Mouse (Mus musculus) liver, adult 2 months (tissue): ENCODE measurements around the gene Gfod1. TPM values are rescaled to one million over a fixed set of nuclear protein-coding genes. Genes with fewer than 3 reads are reported as not detected.

Experiments used
- DNase-seq: peaks from one replicate; pipeline ENCODE4 v3.0.0-alpha.2; 2011; ENCODE audit warnings: low read depth, low spot score; ENCODE audit errors: extremely low read depth
- H3K27ac ChIP-seq: fragments of 200-500 bp; replicated peaks from 2 replicates; pipeline ENCODE4 v1.5.1; 2012; ENCODE audit warnings: low read depth, mild to moderate bottlenecking, control low read depth, inconsistent platforms, low read length; ENCODE audit not compliant: insufficient read depth
- H3K27me3 ChIP-seq: fragments of 200-500 bp; 2 replicates; pipeline ENCODE4 v1.6.1; 2012; ENCODE audit warnings: mild to moderate bottlenecking, moderate library complexity, low read length, inconsistent platforms; ENCODE audit not compliant: control insufficient read depth, insufficient read depth
- H3K36me3 ChIP-seq: fragments of 200-500 bp; 2 replicates; pipeline ENCODE4 v1.6.1; 2012; ENCODE audit warnings: low read length, inconsistent platforms; ENCODE audit not compliant: control insufficient read depth, insufficient read depth
- H3K4me1 ChIP-seq: fragments of 200-500 bp; 2 replicates; pipeline ENCODE4 v1.6.1; 2011; ENCODE audit warnings: low read length; ENCODE audit not compliant: control insufficient read depth, insufficient read depth
- H3K4me3 ChIP-seq: fragments of 200-500 bp; 2 replicates; pipeline ENCODE4 v1.5.1; 2011; ENCODE audit warnings: low read depth, mild to moderate bottlenecking, control low read depth, low read length, moderate library complexity; ENCODE audit not compliant: insufficient read depth
- H3K79me2 ChIP-seq: fragments of 200-500 bp; 2 replicates; pipeline ENCODE4 v1.6.1; 2012; ENCODE audit warnings: inconsistent platforms, mild to moderate bottlenecking, low read length, moderate library complexity; ENCODE audit not compliant: control insufficient read depth, insufficient read depth
- H3K9ac ChIP-seq: fragments of 200-500 bp; 2 replicates; pipeline ENCODE4 v1.6.1; 2012; ENCODE audit warnings: low read depth, mild to moderate bottlenecking, control low read depth, inconsistent platforms, low read length
- CTCF ChIP-seq: fragments of 200-500 bp; IDR thresholded peaks from 2 replicates; pipeline ENCODE4 v1.5.1; 2011; ENCODE audit warnings: low read depth, low read length, control low read depth
- POLR2A ChIP-seq: fragments of 200-500 bp; IDR thresholded peaks from 2 replicates; pipeline ENCODE4 v1.6.1; 2011; ENCODE audit warnings: low read length, control low read depth; ENCODE audit not compliant: insufficient read depth; ENCODE audit errors: extremely low read depth
- WGBS: fragments of 180-500 bp; shearing (Covaris S2); methylation state at CpG from one replicate; pipeline ENCODE4 v1.1.7; 2018; 5-methylcytosine and 5-hydroxymethylcytosine counted together
- polyA plus RNA-seq: library from polyadenylated mRNA; depleted of rRNA; stranded (reverse); fragments of >200 nt; gene quantifications from 2 replicates; pipeline ENCODE4 v1.2.3, GENCODE M21; 2012
- total RNA-seq: library from RNA; depleted of rRNA; stranded (reverse); fragments of >200 nt; gene quantifications from 2 replicates; pipeline ENCODE4 v1.2.3, GENCODE M21; 2014

Gfod1 gene
- total and polyA plus RNA-seq, 2 experiments: 0.61 to 1.0 TPM

GRCm38 (mm10) chr13:43338001-43338400, 34.0 kb upstream of the Gfod1 start:
- Histone ChIP-seq H3K79me2 (no peaks in the 10 kb centered on the region), H3K27me3 (no peaks in the 10 kb centered on the region), H3K36me3 (no peaks in the 10 kb centered on the region), H3K27ac (no peak overlapping the region), H3K4me3 (no peak overlapping the region), H3K4me1 (peaks cover 10% of the 10 kb centered on the region), H3K9ac (no peak overlapping the region)
- DNase-seq: no peak
- WGBS: 81% methylated on average over 8 of the region's 8 CpGs
- TF ChIP-seq POLR2A (no peak), CTCF (no peak)

DNA sequence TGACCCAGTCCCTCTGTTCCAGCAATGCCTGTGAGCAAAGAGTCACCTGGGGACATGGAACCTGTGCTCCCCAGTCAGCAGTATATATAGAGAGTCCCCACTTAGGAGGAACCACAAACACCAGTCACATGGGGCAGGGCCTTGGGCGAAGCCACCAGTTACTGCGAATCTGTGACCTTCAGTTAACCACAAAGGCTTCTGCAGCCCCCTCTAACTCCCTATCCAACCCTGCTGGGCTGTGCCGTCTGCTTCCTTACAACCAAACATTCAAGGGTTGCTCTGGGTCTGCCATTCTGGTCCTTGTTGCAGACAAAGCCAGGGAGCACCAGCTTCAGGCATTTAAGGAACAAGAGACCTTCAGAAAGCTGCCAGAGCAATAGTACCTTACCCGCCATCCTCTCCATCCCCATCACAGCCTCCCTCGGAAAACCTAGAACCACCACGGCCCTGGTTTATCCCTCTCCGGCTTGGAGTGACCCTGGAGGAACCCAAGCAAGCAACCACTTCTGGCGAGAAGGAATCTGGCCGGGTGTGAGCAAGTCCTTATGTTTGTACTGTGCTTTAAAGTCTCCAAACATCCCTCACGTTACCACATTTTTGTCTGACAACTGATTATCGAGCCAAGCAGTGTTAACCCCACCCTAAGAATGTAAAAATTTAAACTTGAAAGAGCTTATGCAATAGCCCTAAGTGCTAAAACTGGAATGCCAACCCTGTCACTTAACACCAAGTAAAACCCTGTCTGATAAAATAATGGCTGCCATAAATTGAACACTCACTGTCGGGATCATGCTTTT, 32.7 kb upstream of the Gfod1 start:
- no peaks in the 10 kb centered on the region for H3K79me2 ChIP-seq
- TF ChIP-seq POLR2A (no peak), CTCF (no peak)
- DNase-seq: no peak
- H3K4me1 ChIP-seq: peaks cover 10% of the 10 kb centered on the region
- WGBS: 83% methylated on average over 12 of the region's 12 CpGs
- no peak overlapping the region for H3K9ac ChIP-seq
- no peak overlapping the region for H3K27ac ChIP-seq
- H3K36me3 ChIP-seq: no peaks in the 10 kb centered on the region
- no peak overlapping the region for H3K4me3 ChIP-seq
- H3K27me3 ChIP-seq: no peaks in the 10 kb centered on the region

DNA sequence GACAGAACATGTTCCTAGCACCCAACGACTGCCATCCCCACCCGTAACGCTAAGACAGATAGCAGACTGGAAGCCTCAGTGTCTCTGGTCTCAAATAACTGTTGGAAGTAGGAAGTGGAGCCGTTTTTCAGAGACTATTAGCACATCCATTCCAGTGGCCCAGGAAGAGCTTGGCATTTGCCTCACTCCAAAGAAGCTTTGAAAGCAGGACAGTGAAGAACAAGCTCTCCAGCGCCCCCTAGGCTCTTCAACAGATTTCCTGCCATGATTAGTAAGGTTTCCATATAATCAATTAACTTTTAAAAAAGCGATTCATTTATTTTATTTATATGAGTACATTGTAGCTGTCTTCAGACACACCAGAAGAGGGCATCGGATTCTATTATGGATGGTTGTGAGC, 28.6 kb upstream of the Gfod1 start:
- H3K9ac ChIP-seq: no peak overlapping the region
- TF ChIP-seq POLR2A: no peak
- no peaks in the 10 kb centered on the region for H3K36me3 ChIP-seq
- WGBS: 58% methylated on average over 7 of the region's 7 CpGs
- no peaks in the 10 kb centered on the region for H3K4me1 ChIP-seq
- H3K27me3 ChIP-seq: no peaks in the 10 kb centered on the region
- H3K79me2 ChIP-seq: no peaks in the 10 kb centered on the region
- DNase-seq: peak; percentile 34
- H3K4me3 ChIP-seq: no peak overlapping the region
- no peak overlapping the region for H3K27ac ChIP-seq

- Histone ChIP-seq H3K27me3 (no peaks in the 10 kb centered on the region), H3K27ac (no peak overlapping the region), H3K9ac (no peak overlapping the region), H3K4me3 (no peak overlapping the region), H3K36me3 (no peaks in the 10 kb centered on the region), H3K4me1 (no peaks in the 10 kb centered on the region), H3K79me2 (no peaks in the 10 kb centered on the region)
- TF ChIP-seq CTCF: no peak
- TF ChIP-seq POLR2A: no peak
- no peak for DNase-seq
- WGBS: 78% methylated on average over 11 of the region's 11 CpGs
Observed at GRCm38 (mm10) chr13:43331721-43332444, 27.9 kb upstream of the Gfod1 start.

- no peak for DNase-seq
- no peaks in the 10 kb centered on the region for H3K79me2 ChIP-seq
- H3K27me3 ChIP-seq: no peaks in the 10 kb centered on the region
- H3K4me1 ChIP-seq: no peaks in the 10 kb centered on the region
- no peak overlapping the region for H3K27ac ChIP-seq
- WGBS: 60% methylated on average over 1 of the region's 1 CpGs
- H3K36me3 ChIP-seq: no peaks in the 10 kb centered on the region
- H3K9ac ChIP-seq: no peak overlapping the region
- H3K4me3 ChIP-seq: no peak overlapping the region
- TF ChIP-seq POLR2A: no peak
- TF ChIP-seq CTCF: no peak
Observed at GRCm38 (mm10) chr13:43325427-43325826, 21.5 kb upstream of the Gfod1 start.

- Histone ChIP-seq H3K4me3 (no peak overlapping the region), H3K27ac (no peak overlapping the region), H3K36me3 (no peaks in the 10 kb centered on the region), H3K79me2 (no peaks in the 10 kb centered on the region), H3K9ac (no peak overlapping the region), H3K4me1 (no peaks in the 10 kb centered on the region), H3K27me3 (no peaks in the 10 kb centered on the region)
- DNase-seq: no peak
- no peak for TF ChIP-seq CTCF
- no peak for TF ChIP-seq POLR2A
- WGBS: 77% methylated on average over 2 of the region's 2 CpGs
Observed at GRCm38 (mm10) chr13:43321492-43321891, 17.5 kb upstream of the Gfod1 start.
